Mouse (Mus musculus) C2C12 (cell line): ENCODE measurements around the gene Dscaml1.

Source experiments
- CEBPB ChIP-seq: IDR thresholded peaks from one replicate; pipeline ENCODE4 v1.6.1; 2011; ENCODE audit warnings: low read depth, mild to moderate bottlenecking, control low read depth, moderate library complexity
- CTCF ChIP-seq: IDR thresholded peaks from one replicate; pipeline ENCODE4 v1.5.1; 2011; ENCODE audit not compliant: control insufficient read depth, insufficient read depth, insufficient read length
- MAX ChIP-seq: IDR thresholded peaks from one replicate; pipeline ENCODE4 v1.6.1; 2011; ENCODE audit warnings: mild to moderate bottlenecking, control low read depth
- MYOD1 ChIP-seq: IDR thresholded peaks from one replicate; pipeline ENCODE4 v1.6.1; 2011; ENCODE audit warnings: low read depth; ENCODE audit not compliant: control insufficient read depth, insufficient read length
- USF1 ChIP-seq: IDR thresholded peaks from one replicate; pipeline ENCODE4 v1.6.1; 2011; ENCODE audit warnings: low read depth, mild to moderate bottlenecking, control low read depth, moderate library complexity

- TF ChIP-seq CTCF (no peak), USF1 (no peak), MYOD1 (no peak), CEBPB (no peak), MAX (no peak)
Observed at GRCm38 (mm10) chr9:45505487-45505939, 79.1 kb downstream of the Dscaml1 start.
